Mouse (Mus musculus): ENCODE measurements at regions not wholly inside any gene's neighbourhood (a gene's known extent, or its start where the extent isn't known, plus 50 kb on each side); places are given as distances from the start of the nearest gene placed in this dataset.

GRCm38 (mm10) chr12:71572833-71573446, 257.9 kb upstream of the Daam1 start:
- DNase-seq = no peak

GRCm38 (mm10) chr12:71573456-71573855, 257.4 kb upstream of the Daam1 start:
- no peak for DNase-seq

GRCm38 (mm10) chr12:71574685-71575084, 256.2 kb upstream of the Daam1 start:
- DNase-seq = no peak

DNA sequence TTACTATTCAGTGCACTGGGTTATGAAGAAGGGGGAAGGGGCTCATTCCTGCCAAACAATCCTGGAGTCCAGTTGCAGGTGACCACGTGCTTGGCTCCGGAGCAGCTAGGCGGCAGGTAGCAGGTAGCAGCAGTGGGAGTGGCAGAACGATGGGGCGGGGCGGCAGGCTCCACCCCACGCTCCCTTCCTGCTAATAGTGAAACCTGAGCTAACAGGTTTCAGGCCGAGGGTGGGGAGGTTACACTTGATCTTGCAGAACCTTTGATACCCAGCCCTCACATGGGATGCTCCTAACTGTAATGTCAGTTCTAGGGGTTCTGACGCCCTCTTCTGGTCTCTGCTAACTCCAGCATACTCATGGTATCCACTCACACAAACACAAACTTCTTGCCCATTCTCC, 253.5 kb upstream of the Daam1 start:
- no peak for DNase-seq

- DNase-seq = no peak
Observed at GRCm38 (mm10) chr12:71578006-71578405, 252.9 kb upstream of the Daam1 start.

DNA sequence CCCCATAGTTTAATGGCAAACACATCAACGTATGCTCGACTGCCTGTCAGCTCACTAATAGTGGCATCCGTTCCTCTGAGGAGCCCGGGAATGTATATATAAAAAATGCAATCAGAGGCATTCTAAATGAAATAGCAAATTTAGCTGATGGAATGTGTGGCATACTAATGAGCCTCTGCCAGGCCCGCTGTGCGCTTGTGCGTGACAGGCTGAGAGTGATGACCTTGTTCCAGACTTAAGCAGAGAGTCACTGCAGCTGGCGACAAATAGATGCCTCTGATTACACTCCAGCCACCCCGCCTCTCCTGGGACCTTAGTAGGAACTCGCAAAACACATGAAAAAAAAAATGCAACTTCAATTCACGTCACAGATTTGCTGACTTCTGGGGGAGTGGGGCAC, 252.0 kb upstream of the Daam1 start:
- DNase-seq = no peak

DNA sequence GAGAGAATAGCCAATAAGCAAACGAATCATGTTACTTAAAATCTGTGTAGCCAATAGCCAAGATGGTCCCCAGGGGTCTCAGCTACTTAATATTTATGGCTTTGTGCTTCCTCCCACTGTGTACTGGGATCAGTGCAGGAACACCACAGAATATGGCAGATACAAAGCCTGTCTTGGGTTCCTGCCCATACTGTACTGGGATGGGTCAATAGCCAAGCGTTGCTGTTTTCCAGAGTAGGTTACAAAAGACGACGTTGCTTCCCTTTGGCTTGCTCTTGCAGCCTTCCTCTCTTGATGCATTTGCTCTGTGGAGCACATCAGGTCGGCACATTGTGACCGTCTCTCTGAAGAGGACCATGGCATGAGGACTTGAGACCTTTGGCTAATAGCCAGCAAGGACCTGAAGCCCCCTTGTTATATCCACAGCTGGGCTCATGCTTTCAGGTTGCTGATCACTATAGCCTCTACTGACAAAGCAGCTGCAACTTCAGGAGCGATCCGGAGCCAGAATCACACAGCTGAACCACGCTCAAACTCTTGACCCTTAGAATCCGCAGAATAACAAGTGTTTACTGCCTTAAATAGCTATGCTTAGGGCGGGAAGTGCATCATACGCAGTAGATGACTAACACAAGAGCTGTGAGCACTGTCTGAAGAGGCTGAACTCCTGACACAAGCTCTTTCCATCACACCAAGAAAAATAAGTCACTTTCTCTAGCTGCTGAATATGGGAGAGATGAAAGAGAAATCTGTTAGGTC, 250.2 kb upstream of the Daam1 start:
- DNase-seq = peak; percentile 41

DNA sequence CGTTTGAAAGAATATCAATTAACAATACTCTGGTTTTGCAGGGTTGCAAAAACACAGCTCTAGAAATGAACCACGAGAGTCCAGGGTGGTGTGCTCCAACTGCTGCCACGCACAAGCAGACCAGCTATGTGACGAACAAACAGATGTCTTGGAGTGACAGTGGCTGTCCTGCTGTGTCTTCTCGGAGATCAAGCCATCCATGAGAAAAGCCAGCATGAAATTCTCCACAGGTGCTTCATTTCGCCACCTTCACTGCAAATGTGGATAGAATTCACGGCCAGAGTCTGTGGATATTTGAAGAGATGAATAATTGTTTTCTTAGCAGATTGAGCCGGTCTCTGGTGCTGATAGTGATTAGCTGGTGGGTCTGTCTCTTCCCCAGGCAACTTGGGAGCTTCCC, 246.3 kb upstream of the Daam1 start:
- no peak for DNase-seq

DNA sequence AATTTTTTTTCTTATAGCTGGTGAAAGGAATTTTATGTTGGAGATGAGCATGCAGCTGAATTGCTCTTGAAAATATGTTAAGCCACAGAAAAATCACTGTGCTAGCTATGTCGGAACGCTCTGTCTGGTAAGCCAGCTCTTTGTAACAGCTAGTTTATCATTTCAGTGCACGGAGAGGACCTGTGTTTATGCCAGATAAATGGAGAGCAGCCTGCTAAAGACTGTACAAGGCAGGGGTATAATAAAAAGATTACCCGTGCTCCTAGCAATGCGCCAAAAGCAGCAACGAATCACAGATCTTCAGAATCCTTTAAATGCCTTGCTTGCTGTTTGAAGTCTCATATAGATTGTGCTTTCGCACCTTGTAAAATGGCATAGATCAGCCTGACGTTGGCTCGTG, 232.2 kb upstream of the Daam1 start:
- no peak for DNase-seq

DNA sequence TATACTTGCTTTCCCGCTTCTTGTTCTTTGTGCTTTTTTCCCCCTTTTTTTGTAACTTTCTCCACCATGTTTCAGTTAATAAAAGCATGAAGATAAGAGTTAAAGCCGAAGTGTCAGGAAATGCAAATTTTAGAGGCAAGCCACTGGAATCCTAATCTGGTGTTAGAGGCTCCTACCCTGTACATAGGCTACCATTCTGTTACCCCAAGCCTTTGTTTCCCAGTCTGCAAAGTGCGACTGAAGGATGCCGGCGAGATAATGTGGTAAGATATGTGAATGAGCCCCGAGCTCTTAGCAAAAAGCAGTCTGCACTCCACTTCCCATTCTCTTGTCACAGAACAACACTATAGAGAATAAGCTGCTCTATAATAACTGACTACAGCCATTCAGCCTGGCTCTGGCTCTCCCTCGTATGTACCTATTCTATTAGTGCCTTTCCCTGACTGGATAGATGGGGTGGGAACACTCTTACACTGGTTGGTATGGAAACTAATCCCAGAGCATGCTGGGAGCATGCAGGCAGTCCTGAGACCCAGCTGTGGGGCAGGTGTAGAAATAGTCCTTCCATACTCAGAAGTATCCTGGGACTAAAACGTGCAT, 229.7 kb upstream of the Daam1 start:
- no peak for DNase-seq

- no peak for DNase-seq
Observed at GRCm38 (mm10) chr12:71603136-71603535, 227.7 kb upstream of the Daam1 start.

DNA sequence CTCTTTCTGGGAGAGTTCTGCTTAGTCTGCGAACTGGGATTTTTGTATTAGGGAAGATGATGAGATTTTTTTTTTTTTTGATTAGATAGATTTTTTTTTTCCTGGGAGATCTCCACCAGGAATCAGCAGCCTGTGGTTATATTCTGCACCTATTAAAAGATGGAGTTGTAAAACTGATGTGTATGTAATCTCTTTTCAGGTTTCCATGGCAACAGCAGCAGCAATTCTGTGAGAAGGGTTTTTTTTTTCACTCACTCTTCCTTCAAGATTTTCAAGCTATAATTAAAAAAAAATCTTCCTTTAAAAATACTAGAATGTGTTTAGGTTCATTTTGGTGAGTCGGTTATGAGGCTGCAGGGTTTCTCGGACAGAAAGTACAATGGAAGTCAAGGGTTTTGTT, 224.5 kb upstream of the Daam1 start:
- DNase-seq = no peak

DNA sequence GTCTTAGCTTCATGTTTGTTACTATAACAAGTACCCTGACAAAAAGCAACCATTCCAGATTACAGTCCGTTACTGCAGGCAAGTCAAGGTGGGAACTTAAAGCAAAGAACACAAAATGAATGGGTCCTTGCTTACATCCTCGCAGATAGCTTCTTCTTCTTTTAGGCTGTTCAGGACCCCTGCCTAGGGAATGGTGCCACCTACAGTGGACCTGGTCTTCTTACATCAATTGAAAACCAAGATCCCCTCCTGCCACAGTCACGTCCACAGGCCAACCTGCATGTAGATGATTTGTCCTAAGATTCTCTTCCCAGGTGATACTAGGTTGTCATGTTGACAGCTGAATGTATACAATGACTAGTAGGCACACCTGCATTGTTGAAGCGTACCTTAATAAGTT, 222.9 kb upstream of the Daam1 start:
- DNase-seq = no peak

DNA sequence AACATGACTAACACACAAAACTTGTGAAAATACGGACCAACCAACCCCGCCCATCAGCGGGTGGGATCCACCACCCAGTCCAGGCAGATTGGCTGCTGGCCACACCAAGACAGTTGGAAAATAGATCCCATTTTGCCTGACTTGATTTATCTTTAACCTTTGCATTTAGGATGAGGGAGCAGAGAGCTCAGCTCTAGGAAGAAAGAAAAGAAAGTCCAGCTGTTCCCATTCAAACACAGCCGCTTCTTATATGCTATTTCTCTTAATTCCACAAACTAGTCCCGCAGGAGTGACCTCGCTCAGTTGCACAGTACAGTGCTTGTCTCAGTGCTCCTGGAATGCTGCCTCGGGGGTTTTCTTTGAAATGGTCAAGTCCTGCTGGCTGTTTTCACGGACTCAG, 217.6 kb upstream of the Daam1 start:
- DNase-seq = peak; percentile 36

- no peak for DNase-seq
Observed at GRCm38 (mm10) chr12:71614945-71615344, 215.9 kb upstream of the Daam1 start.

DNA sequence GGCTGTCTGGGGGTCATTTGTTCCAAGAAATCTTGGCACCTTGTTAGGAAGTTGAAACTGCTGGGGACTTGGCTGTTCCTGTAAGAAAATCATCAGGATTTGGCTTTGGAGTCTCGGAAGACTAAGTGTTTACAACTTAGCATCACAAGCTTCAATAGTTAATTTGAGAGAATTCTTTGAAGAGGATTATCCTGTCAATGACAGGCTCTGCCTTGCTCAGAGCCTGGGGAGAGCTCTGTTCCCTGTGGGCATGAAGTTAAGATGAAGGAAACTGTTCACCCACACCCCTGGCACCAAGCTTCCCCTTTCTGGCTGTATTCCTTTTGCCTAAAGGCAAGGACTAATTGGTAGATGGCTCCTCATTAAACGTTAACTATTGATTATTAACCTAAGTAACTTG, 215.5 kb upstream of the Daam1 start:
- no peak for DNase-seq

GRCm38 (mm10) chr12:71616121-71616520, 214.8 kb upstream of the Daam1 start:
- no peak for DNase-seq

DNA sequence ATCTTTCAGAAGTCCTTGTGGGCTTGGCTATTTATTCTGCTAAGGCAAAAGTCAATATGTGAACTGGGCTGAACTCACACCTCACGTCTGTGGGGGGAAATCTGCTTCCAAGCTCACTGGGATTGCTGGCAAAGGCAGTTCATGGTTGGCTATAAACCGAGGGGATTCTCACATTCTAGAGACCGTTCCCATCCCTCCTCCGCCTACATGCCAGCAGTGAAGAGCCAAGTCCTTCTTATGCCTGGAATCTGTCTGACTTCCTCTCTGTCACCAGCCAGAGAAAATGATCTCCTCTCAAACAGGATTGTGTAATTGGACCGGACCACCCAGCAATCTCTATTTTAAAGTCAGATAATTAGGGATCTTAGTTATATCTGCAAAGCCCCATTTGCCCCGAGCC, 212.4 kb upstream of the Daam1 start:
- peak; percentile 18 for DNase-seq

DNA sequence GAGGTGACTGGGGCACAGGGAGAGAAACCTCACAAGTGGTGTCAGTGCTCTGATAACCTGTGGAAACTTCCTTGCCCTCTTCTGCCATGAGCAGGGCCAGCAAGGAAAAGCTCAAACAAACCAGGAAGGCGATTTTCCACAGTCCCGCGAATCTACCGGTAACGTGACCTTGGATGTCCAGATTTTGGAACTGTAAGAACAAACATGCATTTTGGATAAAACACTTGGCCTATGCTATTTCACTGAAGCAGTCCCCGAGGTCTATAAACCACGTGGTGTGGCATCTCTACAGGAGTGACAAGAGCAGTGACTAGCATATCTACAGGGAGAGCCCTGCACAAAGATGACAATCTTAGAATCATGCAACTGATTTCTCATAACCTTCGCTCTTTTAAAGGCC, 211.9 kb upstream of the Daam1 start:
- no peak for DNase-seq

- no peak for DNase-seq
Observed at GRCm38 (mm10) chr12:71619561-71619960, 211.3 kb upstream of the Daam1 start.

GRCm38 (mm10) chr12:71621542-71621941, 209.3 kb upstream of the Daam1 start:
- DNase-seq = no peak

- DNase-seq = no peak
Observed at GRCm38 (mm10) chr12:71622761-71623160, 208.1 kb upstream of the Daam1 start.

DNA sequence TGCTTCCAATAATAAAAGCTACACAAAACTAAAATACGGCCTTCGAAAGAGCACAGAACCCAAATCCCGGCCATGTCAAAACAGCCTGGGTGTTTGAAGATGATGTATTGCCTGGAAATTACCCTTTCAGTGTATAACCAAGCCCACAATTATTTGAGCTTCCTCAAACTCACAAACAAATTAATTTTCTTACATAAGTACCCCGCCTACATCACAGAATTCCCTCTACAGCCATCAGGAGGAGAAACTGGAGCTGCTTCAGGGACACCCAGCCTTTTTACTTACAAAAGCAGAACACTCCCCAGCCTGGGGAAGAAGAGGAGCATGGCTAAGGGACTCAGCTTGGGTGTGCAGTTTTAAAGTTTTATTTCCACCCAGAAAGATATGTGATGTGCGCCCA, 207.6 kb upstream of the Daam1 start:
- no peak for DNase-seq

DNA sequence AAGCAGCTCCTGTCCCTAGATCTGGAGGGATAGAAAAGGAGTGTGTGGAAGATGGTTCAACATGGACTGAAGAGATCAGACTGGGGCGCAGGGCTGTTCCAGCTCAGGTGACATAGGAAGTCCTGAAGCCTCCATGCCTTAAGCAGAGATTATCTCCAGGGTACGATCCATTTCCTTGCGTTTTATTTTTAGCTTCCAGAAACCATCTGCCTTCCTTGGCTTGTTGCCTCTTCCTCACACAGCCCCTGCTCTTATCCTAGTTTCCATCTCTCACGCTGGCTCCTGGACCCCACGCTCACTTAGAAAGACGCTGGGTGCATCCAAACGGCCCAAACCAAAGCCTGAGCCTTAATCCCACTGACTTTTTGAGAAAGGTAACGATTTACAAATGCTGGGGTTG, 206.8 kb upstream of the Daam1 start:
- DNase-seq = no peak
